Mouse (Mus musculus): ENCODE measurements around the gene Adprm. TPM values are rescaled to one million over a fixed set of nuclear protein-coding genes. Genes with fewer than 3 reads are reported as not detected.

The Adprm gene
- polyA plus RNA-seq, 1 experiment from 2014 or later = 35.4 TPM

GRCm38 (mm10) chr11:67000671-67001070 lies 51.7 kb downstream of the Adprm start:
- peak; percentile 72; the same call in 1 of the 2 replicates for ATAC-seq
- WGBS = 36% methylated on average over 4 of the region's 4 CpGs
- H3K27ac ChIP-seq (ENCODE audit: low read length) = peak overlapping the region; percentile 73
- H3K9ac ChIP-seq (replicated peaks; ENCODE audit: low read depth, low read length) = no peak overlapping the region
- no peaks in the 10 kb centered on the region for H3K27me3 ChIP-seq (replicated peaks; ENCODE audit: control insufficient read depth, insufficient read depth, low read length)
- H3K36me3 ChIP-seq (ENCODE audit: control insufficient read depth, insufficient read depth) = no peaks in the 10 kb centered on the region
- H3K4me1 ChIP-seq (replicated peaks; ENCODE audit: control insufficient read depth, insufficient read depth, low read length) = peaks cover 17% of the 10 kb centered on the region
- no peak overlapping the region for H3K4me2 ChIP-seq (ENCODE audit: low read length)
- H3K4me3 ChIP-seq (replicated peaks; ENCODE audit: low read length) = no peak overlapping the region
- H3K9me3 ChIP-seq (ENCODE audit: control insufficient read depth, low read length) = no peaks in the 10 kb centered on the region

DNA sequence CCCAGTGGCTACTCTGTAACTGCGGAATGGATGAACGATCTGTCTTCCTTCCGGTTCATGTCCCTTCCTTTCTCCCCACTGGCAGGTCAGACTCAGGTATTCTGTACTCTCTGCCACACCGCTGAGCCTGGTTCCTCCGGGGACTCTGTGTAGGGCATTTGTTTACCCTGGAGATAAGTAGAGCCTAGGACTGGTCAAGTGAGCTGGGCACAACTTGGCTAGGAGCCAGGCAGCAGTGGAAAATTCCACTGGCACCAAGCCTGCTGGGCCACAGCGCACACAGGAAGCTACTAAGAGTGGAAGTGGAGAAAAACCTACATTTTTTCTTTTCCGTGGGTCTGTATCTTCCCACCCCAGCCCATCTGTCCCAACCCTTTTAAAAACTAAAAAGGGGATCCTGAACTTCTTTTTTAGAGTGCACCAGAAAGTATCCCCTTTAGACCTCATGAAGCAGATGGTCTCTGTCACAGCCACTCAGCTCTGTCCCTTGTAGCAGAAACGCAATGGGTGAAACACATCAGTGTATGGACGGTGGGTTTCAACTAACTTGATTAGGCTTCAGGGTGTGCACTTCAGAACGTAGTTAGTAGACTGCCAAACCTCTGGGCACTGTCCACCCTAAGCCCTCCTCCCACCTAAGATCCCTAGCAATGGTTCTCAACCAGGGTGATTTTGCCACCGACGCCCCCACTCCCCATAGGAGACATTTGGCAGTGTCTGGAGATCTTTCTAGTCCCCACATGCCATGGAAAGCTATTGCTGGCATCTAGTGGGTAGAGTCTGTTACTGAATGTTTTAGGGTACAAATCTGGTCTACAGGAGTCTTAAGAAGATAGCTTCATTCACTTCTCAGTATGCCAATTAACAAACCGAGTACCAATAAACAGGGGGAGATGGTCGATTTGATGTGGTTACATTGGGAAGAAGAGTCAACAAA lies 53.7 kb downstream of the Adprm start:
- no peaks in the 10 kb centered on the region for H3K9me3 ChIP-seq (ENCODE audit: control insufficient read depth, low read length)
- WGBS = 69% methylated on average over 14 of the region's 14 CpGs

GRCm38 (mm10) chr11:66996446-66996845 lies 55.9 kb downstream of the Adprm start:
- no peak for ATAC-seq
- Histone ChIP-seq H3K27ac (ENCODE audit: low read length) (no peak overlapping the region), H3K4me2 (ENCODE audit: low read length) (no peak overlapping the region), H3K36me3 (ENCODE audit: control insufficient read depth, insufficient read depth) (no peaks in the 10 kb centered on the region), H3K9me3 (ENCODE audit: control insufficient read depth, low read length) (no peaks in the 10 kb centered on the region), H3K4me1 (replicated peaks; ENCODE audit: control insufficient read depth, insufficient read depth, low read length) (peaks cover 13% of the 10 kb centered on the region), H3K27me3 (replicated peaks; ENCODE audit: control insufficient read depth, insufficient read depth, low read length) (no peaks in the 10 kb centered on the region), H3K9ac (replicated peaks; ENCODE audit: low read depth, low read length) (no peak overlapping the region), H3K4me3 (replicated peaks; ENCODE audit: low read length) (no peak overlapping the region)
- 79% methylated on average over 4 of the region's 4 CpGs for WGBS

More for the DNA sequence above, 53.7 kb downstream of the Adprm start:
- no peak overlapping the region for H3K27ac ChIP-seq (ENCODE audit: low read length)
- H3K27me3 ChIP-seq (replicated peaks; ENCODE audit: control insufficient read depth, insufficient read depth, low read length) = no peaks in the 10 kb centered on the region
- H3K4me2 ChIP-seq (ENCODE audit: low read length) = no peak overlapping the region
- H3K9ac ChIP-seq (replicated peaks; ENCODE audit: low read depth, low read length) = no peak overlapping the region
- peaks cover 17% of the 10 kb centered on the region for H3K4me1 ChIP-seq (replicated peaks; ENCODE audit: control insufficient read depth, insufficient read depth, low read length)
- no peaks in the 10 kb centered on the region for H3K36me3 ChIP-seq (ENCODE audit: control insufficient read depth, insufficient read depth)
- no peak overlapping the region for H3K4me3 ChIP-seq (replicated peaks; ENCODE audit: low read length)
- no peak for ATAC-seq

GRCm38 (mm10) chr11:66993674-66994073 lies 58.7 kb downstream of the Adprm start:
- Histone ChIP-seq H3K36me3 (ENCODE audit: control insufficient read depth, insufficient read depth) (no peaks in the 10 kb centered on the region), H3K27ac (ENCODE audit: low read length) (no peak overlapping the region), H3K27me3 (replicated peaks; ENCODE audit: control insufficient read depth, insufficient read depth, low read length) (no peaks in the 10 kb centered on the region), H3K4me3 (replicated peaks; ENCODE audit: low read length) (no peak overlapping the region), H3K9me3 (ENCODE audit: control insufficient read depth, low read length) (no peaks in the 10 kb centered on the region), H3K4me2 (ENCODE audit: low read length) (no peak overlapping the region), H3K9ac (replicated peaks; ENCODE audit: low read depth, low read length) (no peak overlapping the region), H3K4me1 (replicated peaks; ENCODE audit: control insufficient read depth, insufficient read depth, low read length) (no peaks in the 10 kb centered on the region; the same call in 1 of the 2 replicates)
- no peak for ATAC-seq
- 43% methylated on average over 1 of the region's 1 CpGs for WGBS

- H3K36me3 ChIP-seq (ENCODE audit: control insufficient read depth, insufficient read depth) = no peaks in the 10 kb centered on the region
- no peak overlapping the region for H3K9ac ChIP-seq (replicated peaks; ENCODE audit: low read depth, low read length)
- no peaks in the 10 kb centered on the region for H3K4me1 ChIP-seq (replicated peaks; ENCODE audit: control insufficient read depth, insufficient read depth, low read length)
- H3K27ac ChIP-seq (ENCODE audit: low read length) = no peak overlapping the region
- no peaks in the 10 kb centered on the region for H3K27me3 ChIP-seq (replicated peaks; ENCODE audit: control insufficient read depth, insufficient read depth, low read length)
- H3K9me3 ChIP-seq (ENCODE audit: control insufficient read depth, low read length) = no peaks in the 10 kb centered on the region
- H3K4me2 ChIP-seq (ENCODE audit: low read length) = no peak overlapping the region
- ATAC-seq = no peak
- H3K4me3 ChIP-seq (replicated peaks; ENCODE audit: low read length) = no peak overlapping the region
- 52% methylated on average over 2 of the region's 2 CpGs for WGBS
Measured at GRCm38 (mm10) chr11:66992150-66992549, 60.2 kb downstream of the Adprm start.

Small RNA genes within 50 kb of the gene (microRNA-seq; reads per million reads assigned to microRNA genes)
- gene Mir6923 = not detected

Other genes starting within 250 kb of the Adprm start
- gene Pirt, start 140.6 kb downstream of the Adprm start, polyA plus RNA-seq (2015; fragmentation: Nextera tagmentation; extraction: Ambion mirVana) = 0.15 and 0.36 TPM in 2 replicates
- gene Tmem238l, start 96.0 kb downstream of the Adprm start, polyA plus RNA-seq (2015; fragmentation: Nextera tagmentation; extraction: Ambion mirVana) = not detected in 2 replicates
- gene Tmem220, start 27.4 kb downstream of the Adprm start, polyA plus RNA-seq (2015; fragmentation: Nextera tagmentation; extraction: Ambion mirVana) = 0.35 and 0.43 TPM in 2 replicates
- 12.7 and 14.3 TPM in 2 replicates for gene Sco1, start 76 bp upstream of the Adprm start, polyA plus RNA-seq (2015; fragmentation: Nextera tagmentation; extraction: Ambion mirVana)
- gene Myh3, start 25.7 kb upstream of the Adprm start, polyA plus RNA-seq (2015; fragmentation: Nextera tagmentation; extraction: Ambion mirVana) = 0.09 and 0.36 TPM in 2 replicates
- gene Myh2, start 118.4 kb upstream of the Adprm start, polyA plus RNA-seq (2015; fragmentation: Nextera tagmentation; extraction: Ambion mirVana) = 0.05 TPM in 1 of 2 replicates, not detected in the other
- not detected in 2 replicates for gene Myh1, start 147.5 kb upstream of the Adprm start, polyA plus RNA-seq (2015; fragmentation: Nextera tagmentation; extraction: Ambion mirVana)
- gene Myh4, start 185.4 kb upstream of the Adprm start, polyA plus RNA-seq (2015; fragmentation: Nextera tagmentation; extraction: Ambion mirVana) = 0.04 TPM in 1 of 2 replicates, not detected in the other
- 0.10 and 0.27 TPM in 2 replicates for gene Myh8, start 224.5 kb upstream of the Adprm start, polyA plus RNA-seq (2015; fragmentation: Nextera tagmentation; extraction: Ambion mirVana)